8 mouse cellular contexts compared by ENCODE assay signal in the genomic region with DNA sequence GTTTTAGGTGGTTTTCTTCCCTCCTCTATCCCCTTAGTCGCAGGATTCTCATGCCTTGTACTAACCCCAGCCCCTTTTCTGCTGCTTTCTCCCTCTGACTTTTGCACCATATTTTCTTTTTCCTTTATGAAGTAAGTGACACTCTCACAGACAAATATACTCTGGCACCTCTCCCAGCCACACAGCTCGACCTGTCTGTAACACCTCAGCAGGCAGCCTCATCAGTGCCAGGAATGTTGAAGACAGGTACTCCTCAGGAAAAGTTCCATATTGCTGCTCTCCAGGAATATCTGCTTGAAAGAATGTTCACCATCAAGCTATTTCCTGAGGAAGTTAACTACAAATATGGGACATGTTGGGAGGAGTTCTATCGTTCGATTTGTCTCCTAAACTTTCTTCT.
"Had no signal": no experiment of that assay in that cellular context is flagged by ENCODE, and none has a peak within 500 bp of the region (broad histone marks: within the 10 kb centered on the region; RNA-seq: fewer than 3 reads in every experiment).

No protein-coding gene starts in this region.

- DNase-seq: liver, postnatal 0 days; lung, adult 2 months; lung, postnatal 14 days; lung, postnatal 36 days; right cerebral cortex, postnatal 14 days; thymus, adult 2 months; thymus, postnatal 25 days; thymus, postnatal 4 days had no signal
